Mouse (Mus musculus) liver, embryonic 14.5 days (tissue): Measurements from ENCODE around the gene Ang4.
A peak's percentile ranks its signal among the peaks of the same experiment; 100 is the strongest.

Experiments used
- CTCF ChIP-seq: IDR thresholded peaks from 2 replicates; pipeline ENCODE4 v1.5.1; 2016; ENCODE audit warnings: antibody characterized with exemption, low read depth, control low read depth
- EP300 ChIP-seq: IDR thresholded peaks from 2 replicates; pipeline ENCODE4 v1.6.1; 2016; ENCODE audit warnings: antibody characterized with exemption, low read depth

GRCm38 (mm10) chr14:51789196-51789595 lies 15.8 kb upstream of the Ang4 start:
- TF ChIP-seq CTCF (peak; percentile 3; the same call in 1 of the 2 replicates), EP300 (no peak)
